Mouse (Mus musculus) embryonic facial prominence, embryonic 11.5 days (tissue): ENCODE results near the gene Dis3l2. TPM values are rescaled to one million over a fixed set of nuclear protein-coding genes. Genes with fewer than 3 reads are reported as not detected.

Source experiments
- ATAC-seq: fragments of 200-750 bp; cut with Nextera tagmentation; replicated peaks from 2 replicates; pipeline ENCODE4 v1.8.0; 2017; ENCODE audit warnings: low read depth; ENCODE audit not compliant: insufficient number of reproducible peaks, low FRiP score, low TSS enrichment
- DNase-seq: peaks from one replicate; pipeline ENCODE4 v3.0.0-alpha.2; 2015; ENCODE audit warnings: low spot score
- H3K27ac ChIP-seq: fragments of 300-500 bp; sonication (generic); replicated peaks from 2 replicates; pipeline ENCODE4 v1.5.1; 2014; ENCODE audit warnings: mild to moderate bottlenecking, low read depth, low read length, control low read depth
- H3K27me3 ChIP-seq: fragments of 300-500 bp; sonication (generic); 2 replicates; pipeline ENCODE4 v1.6.1; 2014; ENCODE audit warnings: mild to moderate bottlenecking, low read length, moderate library complexity, mixed read lengths; ENCODE audit not compliant: control insufficient read depth, insufficient read depth
- H3K36me3 ChIP-seq: fragments of 300-500 bp; sonication (generic); replicated peaks from 2 replicates; pipeline ENCODE4 v1.6.1; 2014; ENCODE audit warnings: low read depth, mild to moderate bottlenecking, low read length, moderate library complexity, mixed read lengths; ENCODE audit not compliant: control insufficient read depth, insufficient read depth
- H3K4me1 ChIP-seq: fragments of 300-500 bp; sonication (generic); 2 replicates; pipeline ENCODE4 v1.6.1; 2014; ENCODE audit warnings: low read length, mixed read lengths; ENCODE audit not compliant: control insufficient read depth, insufficient read depth
- H3K4me2 ChIP-seq: fragments of 300-500 bp; sonication (generic); 2 replicates; pipeline ENCODE4 v1.6.1; 2014; ENCODE audit warnings: low read depth, mild to moderate bottlenecking, control low read depth, low read length, moderate library complexity
- H3K4me3 ChIP-seq: fragments of 300-500 bp; sonication (generic); 2 replicates; pipeline ENCODE4 v1.5.1; 2014; ENCODE audit warnings: low read depth, low read length, control low read depth
- H3K9ac ChIP-seq: fragments of 300-500 bp; sonication (generic); replicated peaks from 2 replicates; pipeline ENCODE4 v1.6.1; 2014; ENCODE audit warnings: mild to moderate bottlenecking, control low read depth, low read length
- H3K9me3 ChIP-seq: fragments of 300-500 bp; sonication (generic); replicated peaks from 2 replicates; pipeline ENCODE4 v1.6.1; 2016; ENCODE audit warnings: mild to moderate bottlenecking, low read length, inconsistent platforms, mixed read lengths; ENCODE audit not compliant: control insufficient read depth
- WGBS: fragments of 180-500 bp; shearing (Covaris S2); extraction: QIAGEN DNeasy Blood & Tissue Kit; methylation state at CpG from one replicate; pipeline ENCODE4 v1.1.7; 2014; 5-methylcytosine and 5-hydroxymethylcytosine counted together
- polyA plus RNA-seq: library from polyadenylated mRNA; unstranded; fragments of >200 nt; fragmentation: Nextera tagmentation; extraction: Ambion mirVana; gene quantifications from 2 replicates; pipeline ENCODE4 v1.2.1, GENCODE M21; 2014

The Dis3l2 gene
- polyA plus RNA-seq, 1 experiment from 2014 or later, result 33.3 TPM

DNA sequence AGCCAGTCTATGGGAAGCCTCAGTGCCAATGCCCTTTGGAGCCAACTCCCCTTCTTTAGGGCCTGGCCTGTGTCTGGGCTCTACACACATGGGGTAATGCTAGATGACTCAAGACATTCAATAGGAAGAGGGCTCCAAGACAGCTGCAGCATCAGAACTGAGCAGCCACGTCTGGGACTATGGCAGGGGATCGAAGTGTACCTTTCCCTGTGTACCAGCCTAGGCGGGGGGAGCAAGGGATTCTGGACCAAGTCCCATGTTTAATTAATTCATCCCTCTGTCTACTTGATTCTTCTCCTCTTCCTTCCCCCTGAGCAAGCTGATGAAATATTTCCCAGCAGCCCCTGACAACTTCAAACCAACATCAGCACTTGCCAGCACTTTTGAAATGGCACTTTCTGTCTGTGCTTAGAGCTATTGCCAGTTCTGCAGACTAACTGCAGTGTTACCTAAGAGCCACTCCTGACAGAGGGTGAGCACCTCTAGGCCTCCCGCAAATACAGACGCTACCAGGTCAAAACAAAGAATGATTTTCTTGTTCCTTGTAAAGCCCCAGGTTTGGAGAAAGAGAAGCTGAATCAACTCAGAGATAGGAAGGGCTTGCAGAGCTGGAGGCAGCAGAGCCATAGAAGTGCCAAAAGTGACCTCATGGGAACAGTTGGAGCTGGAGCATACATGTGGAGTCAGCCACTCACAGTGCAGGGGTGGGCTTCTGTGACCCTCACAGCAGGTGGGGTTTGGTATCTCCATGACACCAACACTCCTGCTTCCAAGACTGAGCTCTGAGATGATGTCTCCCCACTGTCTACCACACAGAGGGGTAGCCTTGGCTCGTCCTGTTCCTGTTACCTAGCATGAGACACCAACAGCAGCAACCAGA lies 319.9 kb downstream of the Dis3l2 start:
- no peak for ATAC-seq
- no peak overlapping the region for H3K9ac ChIP-seq
- H3K4me2 ChIP-seq, result no peak overlapping the region
- no peaks in the 10 kb centered on the region for H3K4me1 ChIP-seq
- 87% methylated on average over 6 of the region's 6 CpGs for WGBS
- no peaks in the 10 kb centered on the region for H3K27me3 ChIP-seq
- H3K9me3 ChIP-seq, result no peaks in the 10 kb centered on the region
- H3K4me3 ChIP-seq, result no peak overlapping the region
- no peak for DNase-seq
- no peak overlapping the region for H3K27ac ChIP-seq
- H3K36me3 ChIP-seq, result no peaks in the 10 kb centered on the region

DNA sequence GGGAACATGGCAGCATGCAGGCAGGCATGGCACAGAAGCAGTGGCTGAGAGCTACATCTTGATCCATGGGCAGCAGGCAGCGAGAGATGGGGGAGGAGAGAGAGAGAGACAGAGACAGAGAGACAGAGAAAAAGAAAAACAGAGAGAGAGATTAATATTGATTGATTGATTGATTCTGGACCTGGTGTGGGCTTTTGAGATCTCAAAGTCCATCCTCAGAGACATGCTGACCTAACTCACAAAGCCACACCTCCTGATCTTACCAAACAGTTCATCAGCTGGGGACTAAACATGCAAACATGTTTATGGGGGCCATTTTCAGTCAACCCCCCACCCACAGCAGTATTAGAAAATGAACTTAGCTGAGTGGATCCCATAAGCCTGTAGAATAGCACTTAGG lies 321.4 kb downstream of the Dis3l2 start:
- Histone ChIP-seq H3K4me1 (no peaks in the 10 kb centered on the region), H3K9me3 (no peaks in the 10 kb centered on the region), H3K27me3 (no peaks in the 10 kb centered on the region), H3K4me3 (no peak overlapping the region), H3K4me2 (no peak overlapping the region), H3K9ac (no peak overlapping the region), H3K36me3 (no peaks in the 10 kb centered on the region), H3K27ac (no peak overlapping the region)
- WGBS, result 88% methylated on average over 1 of the region's 1 CpGs
- DNase-seq (no peak), ATAC-seq (no peak)

DNA sequence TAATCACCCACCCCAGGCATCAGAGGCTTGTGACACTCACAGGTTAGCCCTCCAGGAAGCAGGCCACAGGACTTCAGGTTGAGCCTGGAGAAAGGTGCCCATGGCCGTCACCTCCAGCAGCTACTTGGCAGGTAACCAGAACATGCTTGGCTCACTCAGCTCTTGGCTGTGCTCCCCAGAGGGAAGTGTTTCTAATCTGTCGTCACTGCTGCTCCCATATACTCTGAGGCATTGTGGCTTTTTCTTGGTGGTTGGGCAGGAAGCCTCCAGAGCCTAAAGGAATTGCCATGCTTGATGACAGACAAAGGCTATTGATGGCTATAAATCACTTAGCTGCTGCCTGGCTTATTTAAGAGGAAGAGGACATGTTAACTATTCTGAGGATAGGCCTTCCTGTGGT lies 325.2 kb downstream of the Dis3l2 start:
- Histone ChIP-seq H3K36me3 (no peaks in the 10 kb centered on the region), H3K27ac (no peak overlapping the region), H3K9me3 (no peaks in the 10 kb centered on the region), H3K4me2 (no peak overlapping the region), H3K4me3 (no peak overlapping the region), H3K27me3 (no peaks in the 10 kb centered on the region), H3K4me1 (no peaks in the 10 kb centered on the region), H3K9ac (no peak overlapping the region)
- ATAC-seq, result no peak
- DNase-seq, result no peak
- 77% methylated on average over 2 of the region's 2 CpGs for WGBS

DNA sequence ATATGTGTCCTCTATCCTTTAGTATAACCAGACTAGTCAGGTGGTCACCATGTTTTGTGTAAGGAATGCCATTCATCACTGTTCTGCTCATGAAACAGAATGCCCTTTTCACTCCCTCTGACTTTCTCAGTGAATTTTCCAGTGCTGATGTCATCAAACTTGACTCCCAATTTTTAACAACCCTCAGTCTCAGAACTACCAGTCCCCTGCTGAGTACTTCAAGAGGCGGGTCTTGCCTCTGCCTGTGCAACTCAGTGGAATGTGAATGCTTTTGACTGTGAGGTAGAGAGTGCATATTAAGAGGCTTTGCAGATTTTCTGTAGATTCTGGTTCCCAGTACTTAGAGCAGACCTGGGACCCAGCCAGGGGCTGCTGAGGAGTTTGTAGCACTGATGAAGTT lies 327.0 kb downstream of the Dis3l2 start:
- H3K4me2 ChIP-seq, result no peak overlapping the region
- 59% methylated on average over 1 of the region's 1 CpGs for WGBS
- no peaks in the 10 kb centered on the region for H3K9me3 ChIP-seq
- H3K4me3 ChIP-seq, result no peak overlapping the region
- H3K36me3 ChIP-seq, result no peaks in the 10 kb centered on the region
- no peak overlapping the region for H3K27ac ChIP-seq
- no peak for ATAC-seq
- no peaks in the 10 kb centered on the region for H3K27me3 ChIP-seq
- H3K4me1 ChIP-seq, result peaks cover 4% of the 10 kb centered on the region; the same call in 1 of the 2 replicates
- H3K9ac ChIP-seq, result no peak overlapping the region
- no peak for DNase-seq

DNA sequence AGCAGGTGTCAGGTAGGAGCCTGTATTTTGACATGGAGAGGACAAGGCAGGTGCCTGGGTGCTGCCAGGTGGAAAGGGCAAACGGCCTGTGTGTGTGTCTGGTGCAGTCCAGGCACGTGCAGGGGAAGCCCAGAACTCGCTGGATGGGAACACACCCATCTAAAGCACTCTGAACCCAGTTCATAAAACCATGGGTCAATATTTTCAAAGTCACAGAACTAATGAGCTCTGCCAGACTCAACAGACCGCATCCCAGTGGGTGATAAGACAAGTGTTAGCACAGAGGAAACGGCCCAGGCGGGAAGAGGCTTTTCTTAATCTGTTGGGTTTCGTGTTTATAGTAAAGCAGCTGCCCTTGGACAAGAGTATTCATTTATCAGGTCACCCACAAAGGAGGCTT lies 328.9 kb downstream of the Dis3l2 start:
- Histone ChIP-seq H3K4me2 (no peak overlapping the region), H3K4me1 (peaks cover 8% of the 10 kb centered on the region; the same call in 1 of the 2 replicates), H3K36me3 (no peaks in the 10 kb centered on the region), H3K27ac (no peak overlapping the region), H3K4me3 (no peak overlapping the region), H3K27me3 (no peaks in the 10 kb centered on the region), H3K9me3 (no peaks in the 10 kb centered on the region), H3K9ac (no peak overlapping the region)
- ATAC-seq (no peak), DNase-seq (no peak)
- WGBS, result 73% methylated on average over 7 of the region's 7 CpGs

DNA sequence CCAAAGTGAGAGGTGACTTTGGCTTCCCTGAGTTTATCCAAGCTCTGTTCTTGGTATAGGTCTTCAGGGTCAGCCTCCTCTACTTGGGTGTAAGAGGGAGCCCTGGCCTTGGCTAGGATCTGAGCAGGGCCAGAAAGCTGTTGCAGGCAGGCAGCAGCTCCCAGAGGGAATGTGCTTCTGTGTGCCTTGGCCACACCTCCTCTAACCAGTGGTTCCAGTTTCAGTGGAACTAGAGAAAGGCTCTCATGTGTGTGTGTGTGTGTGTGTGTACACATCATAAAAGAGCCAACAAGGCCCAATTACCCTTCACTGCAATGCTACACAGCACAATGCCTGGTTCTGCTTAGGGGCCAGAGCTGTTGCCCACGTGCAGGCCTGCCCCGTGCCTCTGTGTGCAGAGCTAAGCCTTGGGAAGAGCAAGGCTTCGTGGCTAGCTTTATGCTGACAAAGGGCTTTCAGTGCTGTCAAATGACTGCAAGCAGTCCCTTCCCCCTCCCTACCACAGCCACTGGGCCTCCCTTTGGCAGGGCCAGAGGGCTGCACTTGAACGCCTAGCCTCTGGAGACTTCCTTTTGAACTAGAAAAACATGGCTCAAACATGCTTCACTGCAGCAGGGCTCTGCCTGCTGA lies 332.0 kb downstream of the Dis3l2 start:
- peaks cover 8% of the 10 kb centered on the region; the same call in 1 of the 2 replicates for H3K4me1 ChIP-seq
- H3K27ac ChIP-seq, result peak overlapping the region; percentile 86
- no peak overlapping the region for H3K4me3 ChIP-seq
- no peaks in the 10 kb centered on the region for H3K9me3 ChIP-seq
- no peak overlapping the region for H3K4me2 ChIP-seq
- no peaks in the 10 kb centered on the region for H3K27me3 ChIP-seq
- 10% methylated on average over 4 of the region's 4 CpGs for WGBS
- ATAC-seq (peak; percentile 84), DNase-seq (peak; percentile 75)
- peak overlapping the region; percentile 53 for H3K9ac ChIP-seq
- H3K36me3 ChIP-seq, result no peaks in the 10 kb centered on the region

DNA sequence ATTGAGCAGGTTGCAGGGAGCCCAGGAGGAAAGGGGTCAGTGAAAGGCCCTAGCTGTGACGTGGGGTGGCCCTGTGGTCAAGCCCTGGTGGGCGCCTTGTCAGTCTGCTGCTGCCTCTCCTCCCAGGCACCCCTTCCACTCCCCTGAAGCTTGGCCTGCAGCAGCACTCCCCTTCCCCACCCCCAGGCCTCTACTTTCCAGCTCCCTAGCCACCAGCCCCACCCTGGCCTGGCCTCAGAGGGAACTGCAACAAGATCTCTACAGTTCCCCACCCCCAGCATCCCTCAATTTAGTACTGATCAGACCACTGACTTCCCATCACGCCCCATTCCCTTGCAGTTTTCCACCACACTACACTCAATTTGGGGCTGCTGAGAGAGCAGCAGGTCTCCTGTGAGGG lies 332.7 kb downstream of the Dis3l2 start:
- H3K4me2 ChIP-seq, result no peak overlapping the region
- H3K9me3 ChIP-seq, result no peaks in the 10 kb centered on the region
- 59% methylated on average over 3 of the region's 3 CpGs for WGBS
- no peak overlapping the region for H3K4me3 ChIP-seq
- H3K9ac ChIP-seq, result peak overlapping the region; percentile 53
- peak overlapping the region; percentile 86 for H3K27ac ChIP-seq
- no peaks in the 10 kb centered on the region for H3K27me3 ChIP-seq
- H3K4me1 ChIP-seq, result peaks cover 8% of the 10 kb centered on the region; the same call in 1 of the 2 replicates
- DNase-seq (peak; percentile 48), ATAC-seq (no peak; the same call in 1 of the 2 replicates)
- H3K36me3 ChIP-seq, result no peaks in the 10 kb centered on the region

DNA sequence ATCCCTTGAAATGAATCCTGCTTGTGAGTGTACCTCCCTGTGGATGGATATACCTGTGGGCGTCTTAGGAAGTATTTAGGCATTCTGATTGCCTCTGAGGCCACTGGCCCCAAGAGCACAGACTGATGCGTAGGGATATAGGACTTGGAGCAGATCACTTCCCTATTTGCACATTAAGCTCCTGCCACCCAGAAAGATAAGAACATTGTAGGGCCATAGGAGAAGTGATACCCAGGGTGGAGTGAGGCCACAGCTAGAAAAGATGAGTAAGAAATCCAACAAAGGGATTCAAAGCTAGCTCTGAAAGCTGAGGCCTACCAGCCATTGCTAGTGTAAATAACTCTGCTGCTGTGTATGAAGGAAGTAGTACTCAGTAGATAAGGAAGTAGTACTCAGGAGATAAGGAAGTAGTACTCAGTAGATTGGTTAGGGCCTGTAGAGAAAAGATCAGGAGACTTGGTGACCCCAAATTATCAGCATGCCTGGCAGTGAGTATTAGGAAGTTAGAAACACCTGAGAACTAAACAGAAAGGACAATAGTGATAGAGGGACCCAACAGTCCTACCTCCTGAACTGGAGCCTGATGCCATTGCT lies 335.0 kb downstream of the Dis3l2 start:
- 86% methylated on average over 2 of the region's 2 CpGs for WGBS
- H3K9ac ChIP-seq, result no peak overlapping the region

More for the DNA sequence above, 335.0 kb downstream of the Dis3l2 start:
- no peak overlapping the region for H3K4me3 ChIP-seq
- H3K4me2 ChIP-seq, result no peak overlapping the region
- no peak overlapping the region for H3K27ac ChIP-seq
- H3K27me3 ChIP-seq, result no peaks in the 10 kb centered on the region
- no peaks in the 10 kb centered on the region for H3K9me3 ChIP-seq
- H3K36me3 ChIP-seq, result no peaks in the 10 kb centered on the region
- DNase-seq (no peak), ATAC-seq (no peak)
- H3K4me1 ChIP-seq, result peaks cover 8% of the 10 kb centered on the region; the same call in 1 of the 2 replicates
